Comparison of ENCODE assay signal across 13 mouse cellular contexts in genomic region chr11:30235218-30235617, GRCm38 (mm10).
"Had no signal": no experiment of that assay in that cellular context is flagged by ENCODE, and none has a peak within 500 bp of the region (broad histone marks: within the 10 kb centered on the region; RNA-seq: fewer than 3 reads in every experiment).

No protein-coding gene starts in this region.

- H3K9ac ChIP-seq: lung, embryonic 14.5 days; midbrain, embryonic 12.5 days; neural tube, embryonic 12.5 days had no signal

- DNase-seq: lung, adult 18-20 months; lung, embryonic 14.5 days; lung, postnatal 10 days; lung, postnatal 4 days; right cerebral cortex, postnatal 25 days; right cerebral cortex, postnatal 4 days; spleen, adult 18-20 months; thymus, adult 18-20 months; thymus, postnatal 14 days; thymus, postnatal 36 days had no signal

- H3K36me3 ChIP-seq: midbrain, embryonic 10.5 days; midbrain, embryonic 12.5 days had no signal

- H3K4me3 ChIP-seq: midbrain, embryonic 10.5 days; midbrain, embryonic 12.5 days; neural tube, embryonic 12.5 days had no signal

- H3K9me3 ChIP-seq: midbrain, embryonic 10.5 days; midbrain, embryonic 12.5 days; neural tube, embryonic 12.5 days had no signal

- H3K4me1 ChIP-seq: midbrain, embryonic 10.5 days; midbrain, embryonic 12.5 days had no signal

- H3K27ac ChIP-seq: midbrain, embryonic 10.5 days; midbrain, embryonic 12.5 days; neural tube, embryonic 12.5 days had no signal

- H3K27me3 ChIP-seq: midbrain, embryonic 12.5 days; neural tube, embryonic 12.5 days had no signal

- H3K4me2 ChIP-seq: lung, embryonic 14.5 days; midbrain, embryonic 12.5 days; neural tube, embryonic 12.5 days had no signal
